Mouse (Mus musculus) ZHBTc4 (cell line): Measurements from ENCODE around the gene Atp5e.

Experiments
- DNase-seq: peaks from one replicate; pipeline ENCODE4 v3.0.0-alpha.2; 2011; ENCODE audit warnings: low read depth, low spot score

The Atp5e gene

GRCm38 (mm10) chr2:174415731-174416310 lies 48.1 kb downstream of the Atp5e start, which contains the start of gene Nelfcd:
Gene Nelfcd (plus strand): TSS chr2:174415804.
- peak; percentile 98 for DNase-seq

GRCm38 (mm10) chr2:174415001-174415730 lies 48.7 kb downstream of the Atp5e start:
- DNase-seq = no peak

GRCm38 (mm10) chr2:174413127-174413526 lies 50.8 kb downstream of the Atp5e start:
- no peak for DNase-seq
